Mouse (Mus musculus) liver, postnatal 0 days (tissue): ENCODE measurements at regions not wholly inside any gene's neighbourhood (a gene's known extent, or its start where the extent isn't known, plus 50 kb on each side); places are given as distances from the start of the nearest gene placed in this dataset.

ENCODE experiments used
- CTCF ChIP-seq: sonication (generic); IDR thresholded peaks from 2 replicates; pipeline ENCODE4 v1.5.1; 2016; ENCODE audit warnings: antibody characterized with exemption, low read depth
- EP300 ChIP-seq: IDR thresholded peaks from 2 replicates; pipeline ENCODE4 v1.6.1; 2016; ENCODE audit warnings: antibody characterized with exemption, low read depth, mild to moderate bottlenecking

DNA sequence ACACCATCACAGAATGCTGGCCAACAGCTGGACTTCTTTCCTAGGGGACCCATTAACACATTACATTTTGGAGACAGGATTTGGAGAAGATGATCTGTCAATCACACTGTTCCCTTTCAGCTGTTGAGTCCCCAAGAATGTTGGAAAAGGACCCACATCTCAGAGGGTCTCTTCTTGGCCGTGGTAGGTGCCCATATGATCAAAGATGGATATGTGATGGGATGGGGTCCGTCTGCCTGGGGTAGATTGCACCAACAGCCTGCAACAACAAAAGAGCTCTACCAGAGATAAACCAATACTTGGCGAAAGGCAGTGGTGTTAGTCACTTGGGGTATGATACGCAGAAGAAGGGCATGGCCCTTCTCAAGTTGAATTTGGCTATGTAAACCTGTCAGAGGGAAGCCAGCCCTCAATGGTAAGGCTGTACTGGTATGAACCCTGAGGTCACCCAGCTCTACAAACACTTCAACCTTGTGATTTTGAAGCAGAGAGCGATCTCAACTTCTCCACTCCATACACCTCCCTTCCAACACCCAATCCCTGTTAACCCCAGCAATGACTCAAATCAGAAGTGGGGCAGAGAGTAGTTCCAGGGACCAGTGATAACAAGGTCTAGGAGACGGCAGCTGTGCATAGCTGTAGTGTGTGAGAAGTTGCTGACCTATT lies 97.6 kb downstream of the Snx19 start:
- TF ChIP-seq EP300: no peak
- no peak for TF ChIP-seq CTCF
